ENCODE assay signal across 8 mouse cellular contexts in genomic region chr2:179973871-179974628, GRCm38 (mm10). TPM values are rescaled to one million over a fixed set of nuclear protein-coding genes. Genes with fewer than 3 reads are reported as not detected.
DNase-seq lines count a peak whose midpoint lies in the region; ATAC-seq and TF ChIP-seq lines count a peak whose summit lies in the region.

No protein-coding gene starts in this region.

- peak; percentile 17; the same call in 1 of the 2 replicates for TF ChIP-seq CTCF in liver, embryonic 14.5 days (IDR thresholded peaks at IDR 0.05; ENCODE audit: low read depth)
- TF ChIP-seq CTCF in stomach, postnatal 0 days (IDR thresholded peaks at IDR 0.05; ENCODE audit: low read depth) = no peak

- H3K4me3 ChIP-seq in kidney, embryonic 16.5 days (ENCODE audit: low read length) = peak overlapping the region; percentile 65
- H3K4me3 ChIP-seq in heart, embryonic 16.5 days (ENCODE audit: low read length) = peak overlapping the region; percentile 83
- H3K4me3 ChIP-seq in liver, embryonic 14.5 days (ENCODE audit: insufficient read depth in 1 of 2, low read depth in 2 of 2, low read length in 2 of 2) = peak overlapping the region; percentile 51 to 87
- peak overlapping the region; percentile 54 for H3K4me3 ChIP-seq in stomach, postnatal 0 days (ENCODE audit: low read depth, low read length)

- WGBS in kidney, embryonic 16.5 days = 35% methylated on average over 8 of the region's 8 CpGs
- WGBS in heart, embryonic 16.5 days = 21% methylated on average over 8 of the region's 8 CpGs
- WGBS in liver, embryonic 14.5 days (ENCODE audit: insufficient replicate concordance) = 38% methylated on average over 8 of the region's 8 CpGs
- WGBS in stomach, postnatal 0 days = 33% methylated on average over 8 of the region's 8 CpGs

- no peak for DNase-seq in kidney, adult 18-20 months
- peak; percentile 60 to 68 for DNase-seq in cerebellum, postnatal 25 days
- DNase-seq in liver, embryonic 14.5 days (ENCODE audit: low read depth in 3 of 3, low spot score in 3 of 3) = no peak
- DNase-seq in stomach, postnatal 0 days (ENCODE audit: low spot score) = no peak
- DNase-seq in right cerebral cortex, adult 18-20 months = no peak

- H3K27ac ChIP-seq in kidney, embryonic 16.5 days (ENCODE audit: low read length) = no peak overlapping the region
- H3K27ac ChIP-seq in heart, embryonic 16.5 days (ENCODE audit: low read length) = no peak overlapping the region
- H3K27ac ChIP-seq in liver, embryonic 14.5 days = no peak overlapping the region
- no peak overlapping the region for H3K27ac ChIP-seq in stomach, postnatal 0 days (replicated peaks)

- TF ChIP-seq EP300 in liver, embryonic 14.5 days (IDR thresholded peaks at IDR 0.05; ENCODE audit: low read depth) = no peak
- no peak for TF ChIP-seq EP300 in stomach, postnatal 0 days (optimal IDR thresholded peaks at IDR 0.05)

- peak overlapping the region; percentile 85 for H3K9ac ChIP-seq in kidney, embryonic 16.5 days (replicated peaks; ENCODE audit: low read length)
- H3K9ac ChIP-seq in heart, embryonic 16.5 days (ENCODE audit: low read length) = no peak overlapping the region; the same call in 1 of the 2 replicates
- H3K9ac ChIP-seq in liver, embryonic 14.5 days (replicated peaks) = peak overlapping the region; percentile 48
- H3K9ac ChIP-seq in stomach, postnatal 0 days (ENCODE audit: low read length) = 0 out of 2 replicates have a peak overlapping the region, but pooled peaks have one; percentile 23

- no peaks in the 10 kb centered on the region for H3K9me3 ChIP-seq in kidney, embryonic 16.5 days (ENCODE audit: low read length)
- H3K9me3 ChIP-seq in heart, embryonic 16.5 days (replicated peaks; ENCODE audit: control insufficient read depth, low read length) = no peaks in the 10 kb centered on the region
- H3K9me3 ChIP-seq in liver, embryonic 14.5 days (ENCODE audit: control insufficient read depth, low read length) = no peaks in the 10 kb centered on the region
- H3K9me3 ChIP-seq in stomach, postnatal 0 days (ENCODE audit: control insufficient read depth, low read length) = no peaks in the 10 kb centered on the region

- no peak for ATAC-seq in kidney, embryonic 16.5 days (ENCODE audit: low FRiP score, low TSS enrichment)
- no peak for ATAC-seq in heart, embryonic 16.5 days (replicated peaks; ENCODE audit: extremely low read depth, insufficient read depth, low FRiP score)
- ATAC-seq in liver, embryonic 14.5 days (ENCODE audit: insufficient read depth) = no peak
- ATAC-seq in stomach, postnatal 0 days (ENCODE audit: low FRiP score, low TSS enrichment) = no peak
- no peak for ATAC-seq in inflammation-experienced regulatory T-cells, adult 6 months

- H3K27me3 ChIP-seq in kidney, embryonic 16.5 days (ENCODE audit: insufficient read depth, low read length) = no peaks in the 10 kb centered on the region
- no peaks in the 10 kb centered on the region for H3K27me3 ChIP-seq in heart, embryonic 16.5 days (ENCODE audit: control insufficient read depth, insufficient read depth, low read length)
- no peaks in the 10 kb centered on the region for H3K27me3 ChIP-seq in liver, embryonic 14.5 days (ENCODE audit: control insufficient read depth, insufficient read depth, low read length)
- no peaks in the 10 kb centered on the region for H3K27me3 ChIP-seq in stomach, postnatal 0 days (ENCODE audit: control insufficient read depth, insufficient read depth, low read length)

- H3K4me2 ChIP-seq in kidney, embryonic 16.5 days (replicated peaks; ENCODE audit: low read depth, low read length) = peak overlapping the region; percentile 99
- peak overlapping the region; percentile 97 for H3K4me2 ChIP-seq in heart, embryonic 16.5 days (ENCODE audit: low read depth, low read length)
- peak overlapping the region; percentile 78 for H3K4me2 ChIP-seq in liver, embryonic 14.5 days (ENCODE audit: low read depth)
- peak overlapping the region; percentile 91 for H3K4me2 ChIP-seq in stomach, postnatal 0 days (replicated peaks; ENCODE audit: low read depth)

- no peaks in the 10 kb centered on the region for H3K36me3 ChIP-seq in kidney, embryonic 16.5 days (ENCODE audit: insufficient read depth, low read length)
- H3K36me3 ChIP-seq in heart, embryonic 16.5 days (ENCODE audit: control insufficient read depth, insufficient read depth) = no peaks in the 10 kb centered on the region
- no peaks in the 10 kb centered on the region for H3K36me3 ChIP-seq in liver, embryonic 14.5 days (replicated peaks; ENCODE audit: control insufficient read depth, insufficient read depth, low read depth)
- no peaks in the 10 kb centered on the region for H3K36me3 ChIP-seq in stomach, postnatal 0 days (ENCODE audit: control insufficient read depth, insufficient read depth, low read length)

- H3K4me1 ChIP-seq in kidney, embryonic 16.5 days (ENCODE audit: insufficient read depth, low read length) = peaks cover 61% of the 10 kb centered on the region
- H3K4me1 ChIP-seq in heart, embryonic 16.5 days (ENCODE audit: control insufficient read depth, insufficient read depth, low read length) = peaks cover 60% of the 10 kb centered on the region
- peaks cover 18 to 31% of the 10 kb centered on the region in 2 experiments for H3K4me1 ChIP-seq in liver, embryonic 14.5 days (replicated peaks; ENCODE audit: control insufficient read depth in 2 of 2, insufficient read depth in 2 of 2, low read length in 1 of 2)
- H3K4me1 ChIP-seq in stomach, postnatal 0 days (replicated peaks; ENCODE audit: control insufficient read depth, insufficient read depth) = peaks cover 9% of the 10 kb centered on the region; the same call in 1 of the 2 replicates

RNA-seq across cellular contexts. Expression of gene Taf4, which starts 2.4 kb away (rescaled TPM):
- 3.4 and 4.1 TPM in 2 replicates for polyA plus RNA-seq in kidney, embryonic 16.5 days (2015; fragmentation: Nextera tagmentation; extraction: Ambion mirVana)
- 2.1 TPM in 2 replicates for polyA plus RNA-seq in heart, embryonic 16.5 days (2015; fragmentation: Nextera tagmentation; extraction: Ambion mirVana)
- polyA plus RNA-seq in liver, embryonic 14.5 days (2012; rRNA removed) = 4.3 and 5.7 TPM in 2 replicates
- polyA plus RNA-seq in liver, embryonic 14.5 days (2014; fragmentation: Nextera tagmentation; extraction: Ambion mirVana) = 2.1 and 2.3 TPM in 2 replicates
- polyA plus RNA-seq in stomach, postnatal 0 days (2015; fragmentation: Nextera tagmentation; extraction: Ambion mirVana) = 2.1 TPM in 2 replicates
- 1 to 10 TPM; 4.3 to 7.2 (median 5.0) TPM for polyA plus RNA-seq in inflammation-experienced regulatory T-cells, adult 6 months (2017; shearing (Covaris generic))

RNA-seq across cellular contexts. Expression of gene Lsm14b, which starts 50.7 kb away (rescaled TPM):
- polyA plus RNA-seq in kidney, embryonic 16.5 days (2015; fragmentation: Nextera tagmentation; extraction: Ambion mirVana) = 4.8 and 7.0 TPM in 2 replicates
- 4.5 and 6.7 TPM in 2 replicates for polyA plus RNA-seq in heart, embryonic 16.5 days (2015; fragmentation: Nextera tagmentation; extraction: Ambion mirVana)
- polyA plus RNA-seq in liver, embryonic 14.5 days (2012; rRNA removed) = 6.0 and 10.7 TPM in 2 replicates
- polyA plus RNA-seq in liver, embryonic 14.5 days (2014; fragmentation: Nextera tagmentation; extraction: Ambion mirVana) = 1.5 and 1.7 TPM in 2 replicates
- polyA plus RNA-seq in stomach, postnatal 0 days (2015; fragmentation: Nextera tagmentation; extraction: Ambion mirVana) = 3.8 and 3.9 TPM in 2 replicates
- 1 to 10 TPM; 2.4 to 3.9 (median 2.5) TPM for polyA plus RNA-seq in inflammation-experienced regulatory T-cells, adult 6 months (2017; shearing (Covaris generic))

Comparison
In these comparisons a context has a peak if more than half of its experiments do, and no peak if none do; other contexts are left out.
1. DNase-seq: peak in cerebellum, postnatal 25 days (2 of 2); none in kidney, adult 18-20 months (single experiment), liver, embryonic 14.5 days (0 of 3), stomach, postnatal 0 days (single experiment) and right cerebral cortex, adult 18-20 months (single experiment).
2. Peak in every context shown above with its lines, with median percentiles within 50 percentile points of each other: H3K4me2 ChIP-seq and H3K4me3 ChIP-seq.